Mouse (Mus musculus) fat pad, adult 2 months (tissue): ENCODE measurements at regions not wholly inside any gene's neighbourhood (a gene's known extent, or its start where the extent isn't known, plus 50 kb on each side); places are given as distances from the start of the nearest gene placed in this dataset.

Source experiments
- DNase-seq: peaks from one replicate; pipeline ENCODE4 v3.0.0-alpha.2; 2011; ENCODE audit warnings: low read depth, low spot score; ENCODE audit errors: extremely low read depth

DNA sequence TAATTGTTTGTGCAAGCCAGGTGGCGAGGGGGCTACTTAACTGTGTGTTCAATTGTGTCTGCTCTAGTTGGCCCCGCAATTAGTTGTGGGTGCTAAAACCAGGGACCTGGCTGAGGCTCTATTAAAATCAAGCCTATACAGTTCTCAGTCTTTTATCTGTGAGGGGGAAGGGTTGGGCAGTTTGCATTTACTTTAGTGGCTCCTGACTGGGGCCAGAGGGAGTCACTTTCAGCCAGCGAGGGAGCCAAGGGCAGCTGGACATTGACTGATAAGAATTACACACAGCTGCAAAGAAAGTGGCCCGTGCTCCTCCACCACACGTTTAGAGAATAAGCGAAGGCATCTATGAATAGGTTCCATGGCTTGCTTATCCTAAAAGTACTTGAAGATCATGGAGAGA lies 403.1 kb upstream of the Nr2f2 start:
- DNase-seq = no peak

DNA sequence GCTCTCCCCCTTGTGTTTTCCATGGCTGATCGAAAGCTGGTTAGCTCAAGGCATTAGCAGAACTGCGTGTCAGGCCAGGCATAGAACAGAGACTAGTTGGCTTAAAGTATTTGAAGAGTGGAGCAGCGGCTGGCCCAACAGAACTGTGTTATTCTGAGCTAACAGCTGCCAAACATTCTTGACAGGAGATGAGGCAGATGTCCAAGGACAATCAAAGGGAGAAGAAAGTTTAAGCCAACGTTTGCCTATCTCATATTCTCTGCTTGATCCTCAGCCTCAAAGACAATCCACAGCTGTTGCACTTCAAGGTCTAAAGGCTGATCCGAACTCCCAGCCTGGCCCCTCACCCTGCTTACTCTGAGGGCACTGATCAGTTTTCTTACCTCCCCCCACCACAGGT lies 401.2 kb upstream of the Nr2f2 start:
- DNase-seq = no peak

DNA sequence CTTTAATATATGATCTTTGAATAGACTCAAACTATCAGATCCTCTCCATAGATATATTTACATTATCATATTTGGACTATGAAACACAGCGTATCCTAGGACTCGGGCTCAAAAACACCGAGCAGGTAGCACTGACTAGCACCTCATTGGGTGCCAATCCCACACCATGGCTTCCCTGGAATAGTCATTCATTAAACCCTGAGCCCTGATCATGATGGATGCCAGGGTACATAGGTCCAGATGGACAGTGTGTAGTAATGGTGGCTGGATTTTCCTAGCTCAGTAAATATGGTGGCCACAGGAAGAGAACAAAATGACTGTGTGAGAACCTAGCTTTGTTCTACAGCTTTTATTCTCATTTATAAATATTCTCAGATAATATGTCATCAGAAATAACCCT lies 390.1 kb upstream of the Nr2f2 start:
- DNase-seq = no peak

DNA sequence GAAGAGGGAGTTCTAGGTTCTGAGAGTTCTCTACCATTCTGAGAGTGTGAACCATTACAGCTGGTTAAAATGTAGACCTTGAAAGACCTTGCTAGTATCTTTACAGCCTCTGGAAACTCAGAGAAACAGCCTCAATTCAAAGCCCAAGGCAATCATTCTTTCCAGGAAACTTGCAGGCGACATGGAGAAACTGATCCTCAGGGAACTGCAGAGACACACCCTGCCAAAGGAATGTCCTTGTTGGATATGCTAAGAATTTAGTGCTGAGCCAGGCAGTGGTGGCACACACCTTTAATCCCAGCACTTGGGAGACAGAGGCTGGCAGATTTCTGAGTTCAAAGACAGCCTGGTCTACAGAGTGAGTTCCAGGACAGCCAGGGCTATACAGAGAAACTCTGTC lies 388.3 kb upstream of the Nr2f2 start:
- no peak for DNase-seq

DNA sequence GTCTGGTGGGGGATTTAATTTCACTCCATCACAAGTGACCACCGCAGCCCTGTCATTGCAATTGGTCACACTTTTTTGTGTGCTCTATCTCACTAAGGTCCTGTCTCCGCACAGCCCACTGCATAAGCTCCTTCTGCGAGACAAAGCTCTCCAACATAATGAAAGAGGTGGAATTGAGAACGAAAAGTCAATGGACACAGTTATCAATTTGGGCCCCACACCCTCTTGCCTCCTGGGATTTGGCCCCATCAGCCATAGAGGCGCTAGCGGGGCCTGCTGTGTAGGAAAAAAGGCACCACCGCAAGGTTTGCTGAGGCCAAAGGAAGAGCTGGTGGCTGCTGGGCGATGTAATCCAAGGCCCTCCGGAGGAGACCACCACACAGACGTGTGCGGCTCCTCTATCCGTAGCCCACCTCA lies 386.3 kb upstream of the Nr2f2 start:
- no peak for DNase-seq

DNA sequence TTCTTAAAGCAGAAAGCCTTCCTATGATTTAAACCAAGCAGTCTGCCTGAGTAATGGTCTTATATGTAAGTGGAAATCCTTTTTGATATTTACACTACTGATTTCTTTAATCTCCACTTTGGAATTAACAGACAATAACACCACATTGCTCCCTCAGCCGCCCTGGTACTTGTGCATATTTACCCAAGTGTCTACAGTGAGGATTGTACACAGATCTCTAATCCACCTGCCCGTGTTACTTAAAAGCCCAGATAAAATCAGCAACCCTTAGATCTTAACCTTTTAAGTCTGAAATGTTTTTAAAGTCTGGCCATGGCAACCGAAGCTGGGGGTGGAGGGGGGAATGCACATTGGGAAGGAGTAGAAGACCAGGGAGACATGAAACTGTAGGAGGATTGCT lies 382.3 kb upstream of the Nr2f2 start:
- DNase-seq = no peak

DNA sequence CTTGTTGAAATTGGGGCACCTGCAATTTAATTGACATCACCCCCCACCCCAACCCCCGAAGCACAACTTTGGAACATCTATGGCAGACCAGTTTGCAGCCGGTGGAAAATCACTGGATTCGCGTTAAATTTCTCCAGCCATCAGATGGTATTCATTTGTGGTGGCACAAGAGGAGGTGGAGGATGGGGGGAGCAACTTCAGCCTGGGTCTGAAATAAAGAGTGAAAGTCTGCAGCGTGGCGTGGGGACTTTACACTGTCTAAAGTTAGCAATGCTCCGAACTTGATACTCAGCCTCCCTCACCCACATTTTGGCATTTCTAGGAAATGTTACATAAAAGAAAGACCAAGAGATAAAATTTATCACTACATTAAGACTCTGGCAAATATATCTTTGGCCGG lies 381.8 kb upstream of the Nr2f2 start:
- no peak for DNase-seq

DNA sequence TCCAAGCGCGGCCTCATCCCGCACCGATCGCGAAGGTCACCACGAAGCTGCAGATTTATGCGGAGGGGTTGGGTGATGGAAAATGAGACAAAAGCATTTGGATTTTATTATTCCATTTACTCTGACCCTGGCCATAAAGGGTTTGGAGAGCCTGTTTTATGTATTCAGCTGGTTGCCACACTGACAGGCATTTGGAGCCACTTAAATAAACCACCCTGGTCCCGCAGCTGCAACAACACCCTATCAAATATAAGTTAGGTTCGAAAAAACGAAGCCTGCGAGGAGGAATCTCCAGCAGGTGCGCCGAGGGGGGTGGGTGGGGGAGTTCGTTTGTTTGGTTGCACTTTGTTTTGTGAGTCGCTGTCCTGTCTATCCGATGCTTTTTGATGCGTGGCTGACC lies 377.8 kb upstream of the Nr2f2 start:
- no peak for DNase-seq

DNA sequence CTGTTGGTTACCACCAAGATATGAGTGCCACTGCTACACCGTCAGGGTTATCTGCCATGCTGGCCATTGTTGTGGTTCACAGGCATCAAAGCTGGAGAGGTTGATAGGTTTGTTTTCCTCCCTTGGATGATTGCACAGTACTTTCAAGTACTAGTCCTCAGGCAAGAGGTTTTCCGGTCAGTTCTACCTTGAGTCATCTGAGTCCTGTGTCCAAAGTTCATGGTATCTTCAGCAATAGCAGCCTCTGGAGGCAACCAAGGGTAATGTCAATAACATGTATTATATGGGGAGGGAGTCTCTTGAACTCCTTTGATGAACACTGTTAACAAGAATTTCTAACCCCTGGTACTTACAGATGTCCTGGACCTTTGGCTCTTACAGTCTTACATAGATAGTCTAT lies 369.1 kb upstream of the Nr2f2 start:
- DNase-seq = no peak

DNA sequence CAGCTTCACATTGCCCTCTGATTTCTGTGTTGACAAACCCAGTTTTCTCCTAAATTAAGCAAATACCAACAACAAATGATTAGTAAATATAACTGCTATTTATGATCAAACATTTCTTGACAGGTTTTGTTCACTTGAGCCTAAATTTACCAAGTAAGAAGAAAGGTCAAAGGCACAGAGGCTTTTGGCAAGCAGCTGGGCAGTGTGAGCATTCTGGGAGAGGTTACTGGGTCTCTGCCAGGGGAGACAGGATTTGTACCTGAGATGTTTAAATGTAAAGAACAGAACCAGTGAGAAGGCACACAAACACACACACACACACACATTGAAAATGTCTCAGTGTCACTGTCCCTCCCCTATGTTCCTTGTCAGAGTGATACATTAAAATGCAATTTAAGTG lies 367.0 kb upstream of the Nr2f2 start:
- DNase-seq = no peak

DNA sequence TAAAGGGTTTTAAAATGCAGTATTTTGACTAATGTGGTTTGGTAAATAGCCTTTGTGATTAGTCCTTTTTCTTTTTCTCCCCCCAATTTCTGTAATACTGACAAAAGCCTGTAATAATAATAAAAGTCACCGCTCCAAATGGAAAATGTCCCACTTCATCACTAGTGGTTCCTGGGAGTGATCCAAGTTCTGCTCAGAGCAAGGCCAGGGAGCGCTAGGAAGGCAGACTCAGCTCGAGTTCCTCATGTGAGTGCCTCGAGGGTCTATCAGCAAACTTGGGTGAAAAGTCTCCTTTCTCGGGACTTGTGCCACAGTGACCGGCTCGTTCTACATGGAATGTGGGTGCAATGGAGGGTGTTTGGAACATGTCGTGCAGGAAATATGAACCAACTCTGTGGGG lies 363.4 kb upstream of the Nr2f2 start:
- DNase-seq = no peak

DNA sequence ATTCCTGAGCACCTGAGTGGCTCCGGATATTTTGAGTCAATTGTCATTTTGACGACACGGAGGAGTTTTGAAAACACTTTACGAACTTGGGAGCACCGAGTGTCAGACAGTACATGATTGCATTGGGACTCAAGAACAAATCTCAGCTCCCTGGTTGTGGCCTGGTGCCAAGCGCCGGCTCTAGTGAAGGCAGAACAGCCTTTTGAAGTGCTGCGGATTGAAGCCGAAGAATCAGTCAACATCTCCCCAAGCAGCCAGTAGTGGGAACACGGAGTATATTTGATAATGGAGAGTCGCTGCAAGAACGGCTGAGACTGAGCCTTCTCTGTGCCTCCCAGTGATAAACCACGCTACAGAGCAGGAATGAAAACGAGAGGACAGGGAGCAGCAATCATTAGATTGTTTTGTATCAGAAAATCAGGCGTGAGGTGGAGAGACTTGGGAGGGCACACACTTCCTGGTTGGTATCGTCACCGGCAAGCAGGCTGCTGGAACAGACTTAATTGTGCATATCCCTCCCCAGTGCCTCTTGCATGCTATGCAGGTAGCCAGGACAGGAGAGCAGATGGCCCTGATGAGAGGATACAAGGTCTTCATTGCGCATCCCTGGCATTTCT lies 351.7 kb upstream of the Nr2f2 start:
- DNase-seq = no peak

DNA sequence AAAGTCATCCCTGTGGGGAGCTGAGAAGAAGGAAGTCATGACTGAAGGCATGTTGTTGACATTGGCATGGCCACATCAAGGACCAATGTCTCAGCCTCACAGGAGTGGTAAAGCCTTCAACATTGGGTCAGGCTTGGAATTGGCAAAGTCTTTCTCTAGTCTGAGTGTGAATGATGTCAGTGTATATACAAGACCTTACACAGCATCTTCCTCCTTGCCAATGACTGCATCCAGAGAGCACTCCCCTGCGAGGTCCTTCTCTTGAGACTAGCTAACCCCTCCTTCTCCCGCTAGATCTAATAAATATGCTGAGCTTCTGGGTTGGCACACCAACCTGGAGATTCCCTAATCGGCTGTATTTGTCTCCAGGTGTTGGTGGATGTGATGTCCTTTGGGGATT lies 351.1 kb upstream of the Nr2f2 start:
- DNase-seq = no peak

DNA sequence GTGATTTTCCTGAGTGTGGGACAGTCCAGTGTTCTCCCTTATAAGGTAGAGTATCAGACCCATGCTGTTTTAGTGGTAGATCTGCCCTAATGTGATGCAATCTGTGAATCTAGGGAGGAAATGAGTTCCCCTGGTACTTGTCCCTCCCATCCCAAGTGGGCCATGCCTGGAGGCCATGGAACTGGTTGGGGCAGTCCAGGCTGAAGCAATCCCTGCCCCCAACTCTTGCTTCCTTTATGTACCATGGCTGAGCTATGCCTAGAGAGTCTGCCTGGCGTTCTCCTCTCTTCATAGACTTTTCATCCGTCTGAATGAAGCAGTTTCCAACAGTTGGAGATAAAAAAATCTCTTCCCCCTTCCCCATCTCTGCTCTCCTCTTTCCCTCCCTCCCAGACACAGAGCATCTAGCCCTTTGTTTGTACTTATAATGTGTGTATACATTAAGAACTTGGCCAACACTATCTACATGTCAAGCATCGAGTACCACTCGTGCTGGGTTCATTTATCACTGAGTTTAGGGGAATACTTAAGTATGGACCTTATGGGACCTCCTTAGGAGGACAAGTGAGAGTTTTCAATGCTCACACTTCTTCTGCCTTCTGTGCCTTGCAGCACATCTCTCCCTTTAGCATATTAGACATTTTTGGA lies 350.4 kb upstream of the Nr2f2 start:
- DNase-seq = no peak

DNA sequence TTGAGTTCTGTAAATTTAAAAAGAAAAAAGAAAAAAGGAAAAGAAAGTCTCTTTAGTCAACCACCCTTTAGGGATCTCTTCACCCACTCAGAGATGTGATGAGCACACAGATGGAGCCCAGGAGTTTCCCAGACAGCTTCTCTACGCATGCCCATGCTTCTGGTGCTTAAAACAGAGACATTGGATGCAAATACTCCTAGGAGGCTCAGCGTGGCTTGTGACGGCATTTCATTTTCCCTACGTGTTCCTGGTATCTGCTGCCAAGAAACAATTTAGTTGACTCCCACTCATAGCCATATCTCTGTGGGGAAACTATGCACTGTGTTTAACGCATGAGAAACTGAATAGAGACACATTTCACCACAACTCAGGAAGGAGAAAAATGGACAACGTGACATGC lies 345.6 kb upstream of the Nr2f2 start:
- no peak for DNase-seq

DNA sequence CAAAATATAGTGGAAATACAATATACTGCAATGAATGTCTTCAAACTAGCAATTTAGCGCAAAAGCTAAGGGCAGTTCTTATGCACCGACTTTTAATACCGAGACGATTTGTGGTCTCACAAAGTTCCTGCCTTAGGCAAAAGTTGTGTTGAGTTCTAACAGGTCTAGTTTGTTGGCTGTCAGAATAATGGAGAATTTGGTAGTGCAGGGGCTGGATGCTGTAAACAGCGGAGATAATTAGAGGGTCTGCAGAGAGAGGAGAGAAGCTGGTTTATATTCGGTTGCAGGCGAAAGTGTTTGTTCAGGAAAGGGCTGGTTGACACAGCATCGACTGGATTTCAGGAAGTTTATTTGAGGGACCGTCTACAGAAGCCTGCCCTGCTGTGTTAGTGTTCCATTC lies 339.7 kb upstream of the Nr2f2 start:
- no peak for DNase-seq

DNA sequence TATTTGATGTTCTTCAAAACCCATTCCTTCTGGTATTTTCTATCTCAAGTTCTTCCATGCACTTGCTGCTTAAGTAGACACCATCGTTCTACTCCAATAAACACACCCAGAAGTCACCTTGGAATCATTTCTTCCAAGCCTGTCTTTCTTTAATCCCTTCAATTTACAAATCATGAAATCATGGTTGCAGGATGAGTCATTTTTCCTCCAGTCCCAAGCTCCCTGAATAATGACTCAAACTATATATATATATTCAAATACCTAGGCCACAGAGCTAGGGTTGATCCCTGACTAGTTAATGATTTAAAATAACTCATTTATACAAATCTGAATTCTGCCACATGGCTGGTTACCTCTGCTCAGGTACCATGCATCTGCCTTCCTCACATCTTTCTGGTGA lies 337.2 kb upstream of the Nr2f2 start:
- no peak for DNase-seq

DNA sequence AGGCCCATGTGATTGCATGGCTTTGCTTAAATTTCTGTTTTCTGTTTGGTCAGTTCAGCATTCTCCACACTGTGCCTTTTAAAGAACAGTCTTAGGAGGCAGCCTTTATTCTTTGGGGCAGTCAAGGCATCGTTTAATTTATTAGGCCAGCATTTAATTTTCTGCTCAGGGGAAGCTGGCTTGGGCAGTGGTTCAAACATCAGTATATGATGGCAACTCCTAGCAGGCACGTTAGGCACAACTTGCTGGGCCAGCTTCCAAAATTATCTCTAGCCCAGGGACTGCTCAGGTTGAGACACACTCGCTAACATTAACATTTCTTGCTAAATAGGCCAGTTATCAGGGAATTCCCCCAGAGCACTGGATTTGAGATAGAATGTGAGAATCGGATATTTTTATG lies 333.9 kb upstream of the Nr2f2 start:
- DNase-seq = peak; percentile 14

DNA sequence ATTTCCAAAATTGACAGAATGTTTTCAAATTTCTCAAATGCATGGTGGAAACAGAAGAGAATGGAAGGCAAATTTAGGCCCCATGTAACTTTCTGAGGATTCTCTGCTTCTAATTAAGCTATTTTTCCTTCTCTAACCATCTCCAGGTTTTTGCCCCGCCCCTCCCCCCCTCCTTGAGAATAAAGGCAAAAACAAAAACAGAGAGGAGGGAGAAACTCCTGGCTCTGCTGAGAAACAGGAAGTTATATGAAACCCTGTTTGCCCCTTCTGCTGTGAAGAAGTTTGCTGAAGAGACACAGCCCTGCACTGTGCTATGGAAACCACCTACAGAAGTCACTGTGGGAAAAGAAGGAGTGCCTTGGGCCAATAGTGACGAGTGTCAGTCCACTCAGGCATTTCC lies 332.9 kb upstream of the Nr2f2 start:
- DNase-seq = no peak

DNA sequence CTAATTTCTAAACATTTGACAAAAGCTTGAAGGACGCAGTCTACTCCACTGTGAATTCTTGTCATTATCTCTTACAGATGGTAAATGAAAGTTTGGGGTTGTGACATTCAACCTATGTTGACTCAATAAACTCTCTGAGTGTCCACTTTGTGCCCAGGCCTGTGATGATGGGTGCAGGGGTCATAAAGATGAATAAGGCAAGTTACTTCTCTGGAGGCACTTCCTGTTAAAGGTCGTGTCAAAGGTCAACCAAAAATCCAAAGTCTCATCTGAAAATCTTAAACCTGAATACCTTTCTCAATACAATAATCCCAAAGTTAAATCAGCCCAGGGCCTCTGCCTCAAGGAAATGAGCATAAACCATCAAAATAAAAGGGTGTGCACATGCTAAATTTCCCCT lies 332.5 kb upstream of the Nr2f2 start:
- DNase-seq = no peak

DNA sequence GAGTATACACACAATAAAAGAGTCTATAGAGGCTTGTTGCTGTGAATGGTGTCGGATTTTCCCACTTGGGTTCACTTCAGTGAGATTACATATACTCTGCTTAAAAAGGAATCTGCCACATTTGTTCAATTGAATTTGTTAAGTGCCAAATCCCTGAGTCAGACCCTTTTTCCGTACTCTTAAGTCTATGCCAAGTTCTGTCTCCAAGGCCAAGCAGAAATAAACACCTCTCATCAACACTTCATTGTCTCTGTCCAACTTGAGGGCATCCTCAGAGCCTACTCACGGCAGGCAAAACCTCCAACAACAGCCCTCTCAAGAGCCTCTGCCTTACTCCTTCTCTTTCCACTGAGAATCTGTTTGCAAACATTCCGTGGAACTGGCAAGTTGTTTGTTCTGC lies 325.6 kb upstream of the Nr2f2 start:
- DNase-seq = no peak

DNA sequence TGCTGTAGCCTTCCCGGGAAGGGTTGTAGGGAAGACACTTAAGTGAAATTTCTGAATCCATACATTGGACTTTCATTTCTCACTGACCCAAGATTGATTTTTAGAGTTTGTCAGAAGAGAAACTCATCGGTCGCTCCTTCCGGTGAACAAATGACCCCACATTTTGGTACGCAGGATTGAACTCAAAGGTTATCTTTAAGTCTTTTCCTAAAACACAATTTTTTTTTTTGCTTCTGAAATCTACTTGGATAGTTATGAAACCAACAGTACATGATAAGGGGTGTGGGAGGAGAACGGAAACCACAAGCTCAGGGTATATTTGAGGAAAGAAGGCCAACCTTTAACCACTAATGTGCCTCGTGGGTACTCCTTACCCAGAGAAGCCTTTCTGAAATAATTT lies 324.3 kb upstream of the Nr2f2 start:
- DNase-seq = no peak

DNA sequence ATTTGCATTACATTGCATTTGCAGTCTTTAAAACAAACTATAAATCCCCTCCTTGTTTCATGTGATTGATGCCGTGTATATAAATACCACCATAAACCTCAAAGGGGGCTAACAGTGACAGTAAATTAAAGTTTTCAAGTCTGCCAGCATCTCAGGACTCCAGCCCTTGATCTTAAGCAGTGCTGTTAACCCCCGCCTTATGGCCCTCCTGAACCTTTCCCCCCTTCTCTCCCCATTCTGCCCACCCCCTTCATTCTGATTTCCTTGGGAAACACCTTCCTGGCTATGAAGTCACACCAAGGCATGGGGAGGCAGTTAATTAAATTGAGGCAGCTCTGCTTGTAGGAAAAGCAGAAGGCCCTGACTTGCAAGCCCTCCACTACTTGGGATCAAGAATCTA lies 302.5 kb upstream of the Nr2f2 start:
- DNase-seq = no peak
